Mouse (Mus musculus) liver, embryonic 11.5 days (tissue): ENCODE measurements around the gene Mbd3. TPM values are rescaled to one million over a fixed set of nuclear protein-coding genes. Genes with fewer than 3 reads are reported as not detected.
A peak's percentile ranks its signal among the peaks of the same experiment; 100 is the strongest.

Experiments
- ATAC-seq: fragments of 200-750 bp; cut with Nextera tagmentation; replicated peaks from 2 replicates; pipeline ENCODE4 v1.8.0; 2017; ENCODE audit warnings: moderate number of reproducible peaks, mild to moderate bottlenecking, moderate TSS enrichment, moderate library complexity; ENCODE audit not compliant: low FRiP score
- DNase-seq: peaks from one replicate; pipeline ENCODE4 v3.0.0-alpha.2; 2017; ENCODE audit warnings: low spot score
- H3K27ac ChIP-seq: fragments of 300-500 bp; sonication (generic); 2 replicates; pipeline ENCODE4 v1.5.1; 2014; ENCODE audit warnings: mild to moderate bottlenecking, low read depth, low read length, control low read depth
- H3K27me3 ChIP-seq: fragments of 300-500 bp; sonication (generic); replicated peaks from 2 replicates; pipeline ENCODE4 v1.6.1; 2014; ENCODE audit warnings: low read length, mixed read lengths; ENCODE audit not compliant: control insufficient read depth, insufficient read depth
- H3K36me3 ChIP-seq: fragments of 300-500 bp; sonication (generic); 2 replicates; pipeline ENCODE4 v1.6.1; 2014; ENCODE audit warnings: mild to moderate bottlenecking, low read length, moderate library complexity, mixed read lengths; ENCODE audit not compliant: control insufficient read depth, insufficient read depth
- H3K4me1 ChIP-seq: fragments of 300-500 bp; sonication (generic); replicated peaks from 2 replicates; pipeline ENCODE4 v1.6.1; 2014; ENCODE audit warnings: low read length, mixed read lengths; ENCODE audit not compliant: control insufficient read depth, insufficient read depth
- H3K4me2 ChIP-seq: fragments of 300-500 bp; sonication (generic); 2 replicates; pipeline ENCODE4 v1.6.1; 2014; ENCODE audit warnings: mild to moderate bottlenecking, control low read depth, moderate library complexity
- H3K4me3 ChIP-seq: fragments of 300-500 bp; sonication (generic); 2 replicates; pipeline ENCODE4 v1.5.1; 2014; ENCODE audit warnings: low read depth, low read length, control low read depth
- H3K9ac ChIP-seq: fragments of 300-500 bp; sonication (generic); 2 replicates; pipeline ENCODE4 v1.6.1; 2014; ENCODE audit warnings: low read depth, low read length, control low read depth
- H3K9me3 ChIP-seq: fragments of 300-500 bp; sonication (generic); 2 replicates; pipeline ENCODE4 v1.6.1; 2016; ENCODE audit warnings: low read length, inconsistent platforms, mixed read lengths; ENCODE audit not compliant: control insufficient read depth
- WGBS: fragments of 180-500 bp; shearing (Covaris S2); extraction: QIAGEN DNeasy Blood & Tissue Kit; methylation state at CpG from one replicate; pipeline ENCODE4 v1.1.7; 2014; 5-methylcytosine and 5-hydroxymethylcytosine counted together
- polyA plus RNA-seq: library from polyadenylated mRNA; unstranded; fragments of >200 nt; fragmentation: Nextera tagmentation; extraction: Ambion mirVana; gene quantifications from 2 replicates; pipeline ENCODE4 v1.2.1, GENCODE M21; 2014

Mbd3 gene
- polyA plus RNA-seq, 1 experiment from 2014 or later: 175 TPM

- Histone ChIP-seq H3K9me3 (no peaks in the 10 kb centered on the region), H3K4me2 (no peak overlapping the region), H3K4me1 (peaks cover 20% of the 10 kb centered on the region), H3K36me3 (no peaks in the 10 kb centered on the region), H3K27ac (no peak overlapping the region), H3K27me3 (no peaks in the 10 kb centered on the region; the same call in 1 of the 2 replicates), H3K4me3 (no peak overlapping the region), H3K9ac (no peak overlapping the region)
- DNase-seq (no peak), ATAC-seq (no peak)
- 60% methylated on average over 4 of the region's 4 CpGs for WGBS
Observed at GRCm38 (mm10) chr10:80437973-80438372, 38.6 kb upstream of the Mbd3 start.

GRCm38 (mm10) chr10:80436276-80436675 lies 36.9 kb upstream of the Mbd3 start:
- Histone ChIP-seq H3K36me3 (no peaks in the 10 kb centered on the region), H3K27ac (peak overlapping the region; percentile 28; the same call in 1 of the 2 replicates), H3K9ac (peak overlapping the region; percentile 57; the same call in 1 of the 2 replicates), H3K4me3 (0 out of 2 replicates have a peak overlapping the region, but pooled peaks have one; percentile 1), H3K9me3 (no peaks in the 10 kb centered on the region), H3K4me2 (peak overlapping the region; percentile 42), H3K27me3 (no peaks in the 10 kb centered on the region), H3K4me1 (peaks cover 30% of the 10 kb centered on the region)
- 19% methylated on average over 9 of the region's 9 CpGs for WGBS
- no peak for DNase-seq
- no peak for ATAC-seq

DNA sequence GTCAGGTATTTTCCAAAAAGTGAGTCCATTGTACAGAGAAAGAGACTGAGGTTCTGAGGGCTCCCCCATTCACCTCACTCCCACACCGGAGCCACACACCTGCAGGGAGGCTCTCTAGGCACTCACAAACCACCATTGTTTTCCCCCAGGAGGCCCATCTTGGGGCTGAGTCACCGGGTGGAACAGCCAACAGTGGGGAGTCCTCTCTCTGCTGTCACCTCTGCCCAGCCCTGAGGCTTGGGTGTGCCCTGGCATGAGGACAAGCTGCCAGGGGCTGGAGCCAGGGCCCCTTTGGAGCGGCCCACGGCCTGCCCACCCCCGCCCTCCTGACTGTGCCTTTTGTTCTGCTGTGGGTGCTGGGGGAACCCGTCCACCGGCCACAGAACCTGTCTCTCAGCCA lies 36.4 kb upstream of the Mbd3 start:
- H3K4me2 ChIP-seq: peak overlapping the region; percentile 42
- peak overlapping the region; percentile 28; the same call in 1 of the 2 replicates for H3K27ac ChIP-seq
- H3K27me3 ChIP-seq: no peaks in the 10 kb centered on the region
- peaks cover 3% of the 10 kb centered on the region; the same call in 1 of the 2 replicates for H3K36me3 ChIP-seq
- 0 out of 2 replicates have a peak overlapping the region, but pooled peaks have one; percentile 1 for H3K4me3 ChIP-seq
- peaks cover 34% of the 10 kb centered on the region for H3K4me1 ChIP-seq
- ATAC-seq (peak; percentile 16; the same call in 1 of the 2 replicates), DNase-seq (no peak)
- WGBS: 43% methylated on average over 7 of the region's 7 CpGs
- peak overlapping the region; percentile 57 for H3K9ac ChIP-seq
- H3K9me3 ChIP-seq: no peaks in the 10 kb centered on the region

- peak overlapping the region; percentile 100 for H3K4me3 ChIP-seq
- H3K36me3 ChIP-seq: peaks cover 11% of the 10 kb centered on the region
- no peaks in the 10 kb centered on the region for H3K9me3 ChIP-seq
- 71% methylated on average over 3 of the region's 3 CpGs for WGBS
- H3K9ac ChIP-seq: peak overlapping the region; percentile 46
- H3K27me3 ChIP-seq: no peaks in the 10 kb centered on the region
- DNase-seq: no peak
- peak overlapping the region; percentile 50 for H3K27ac ChIP-seq
- peak overlapping the region; percentile 94 for H3K4me2 ChIP-seq
- no peak for ATAC-seq
- peaks cover 34% of the 10 kb centered on the region for H3K4me1 ChIP-seq
Observed at GRCm38 (mm10) chr10:80434823-80435222, 35.5 kb upstream of the Mbd3 start.

- no peak for DNase-seq
- Histone ChIP-seq H3K27me3 (no peaks in the 10 kb centered on the region), H3K4me1 (peaks cover 34% of the 10 kb centered on the region), H3K4me2 (peak overlapping the region; percentile 94), H3K36me3 (peaks cover 17% of the 10 kb centered on the region), H3K4me3 (peak overlapping the region; percentile 100), H3K9me3 (no peaks in the 10 kb centered on the region), H3K9ac (peak overlapping the region; percentile 46; the same call in 1 of the 2 replicates), H3K27ac (peak overlapping the region; percentile 50)
- ATAC-seq: no peak
- WGBS: 11% methylated on average over 8 of the region's 8 CpGs
Observed at GRCm38 (mm10) chr10:80434233-80434592, 34.9 kb upstream of the Mbd3 start.

DNA sequence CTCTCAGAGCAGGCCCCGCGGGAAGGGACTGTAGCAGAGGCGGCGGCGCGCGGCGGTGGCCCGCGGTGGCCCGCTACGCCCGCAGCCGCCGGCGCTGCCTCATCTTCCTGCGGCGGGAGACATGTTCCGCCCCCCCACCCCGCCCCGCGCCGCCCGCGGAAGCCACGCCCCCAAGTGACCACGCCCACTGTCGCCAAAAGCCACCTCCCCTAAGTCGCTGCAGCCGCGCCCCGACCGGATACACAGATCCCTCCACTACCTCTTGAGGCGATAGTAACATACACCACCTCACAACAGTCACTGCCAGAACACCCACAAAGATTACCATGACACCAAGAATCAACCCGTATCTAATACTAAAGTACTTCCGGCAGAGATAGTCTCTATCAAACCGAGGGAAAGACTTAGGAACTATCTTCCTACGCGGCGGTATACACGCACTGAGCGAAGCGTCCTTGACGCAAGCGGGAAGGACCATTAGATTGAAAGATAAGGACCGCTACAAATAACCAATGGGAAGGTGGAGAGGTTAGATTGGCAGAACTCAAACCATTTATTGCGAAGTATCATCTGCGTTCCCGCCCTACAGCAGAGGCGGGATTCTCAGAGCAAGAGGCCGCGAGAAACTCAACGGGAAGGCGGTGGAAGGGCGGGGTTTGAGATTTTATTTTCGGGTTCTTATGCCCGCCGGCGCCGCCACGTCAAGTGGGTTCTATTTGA lies 34.3 kb upstream of the Mbd3 start, which contains the start of gene Tcf3:
Tcf3 (minus strand) TSS at position 135 of the 720 bp plus-strand sequence.
- WGBS: under 1% methylated on average over 61 of the region's 61 CpGs
- peak; percentile 93 for DNase-seq
- peak within 1 kb of the TSS; percentile 100 for H3K4me3 ChIP-seq
- H3K27me3 ChIP-seq: no peaks in the 10 kb centered on the region
- no peaks in the 10 kb centered on the region for H3K9me3 ChIP-seq
- H3K4me1 ChIP-seq: peaks cover 34% of the 10 kb centered on the region
- peak; percentile 89 for ATAC-seq
- peaks cover 20% of the 10 kb centered on the region for H3K36me3 ChIP-seq
- H3K4me2 ChIP-seq: peak within 1 kb of the TSS; percentile 94
- peak within 1 kb of the TSS; percentile 100 for H3K9ac ChIP-seq
- peak within 1 kb of the TSS; percentile 97 for H3K27ac ChIP-seq

DNA sequence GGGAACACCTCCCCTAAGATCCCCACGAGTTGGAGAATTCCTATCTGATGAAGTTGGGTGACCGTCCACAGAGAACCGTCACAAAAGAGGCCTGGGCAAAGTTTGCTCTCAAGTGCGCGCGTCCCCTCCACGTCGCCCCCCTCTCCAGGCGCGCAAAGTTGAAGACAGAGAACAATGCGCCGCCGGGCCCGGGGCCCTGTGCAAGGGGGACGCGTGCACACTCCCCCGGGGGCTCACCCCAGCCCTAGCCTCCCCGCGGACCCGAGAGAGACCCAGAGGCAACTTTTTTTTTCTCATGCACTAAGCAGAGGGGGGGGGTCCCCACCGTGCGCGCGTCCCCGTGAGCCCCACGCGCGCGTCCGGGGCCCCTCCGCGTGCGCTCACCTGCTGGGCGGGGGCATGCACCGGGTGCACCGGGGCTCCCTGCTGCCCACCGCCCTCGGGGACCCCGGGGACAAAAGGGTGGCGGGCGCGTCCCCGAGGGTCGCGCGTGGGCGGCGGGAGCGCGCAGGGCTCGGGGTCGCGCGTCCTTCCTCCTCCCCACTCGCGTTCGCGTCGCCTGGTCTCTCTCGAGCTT lies 33.7 kb upstream of the Mbd3 start:
- peak overlapping the region; percentile 94 for H3K4me2 ChIP-seq
- peak overlapping the region; percentile 100 for H3K4me3 ChIP-seq
- no peak; the same call in 1 of the 2 replicates for ATAC-seq
- under 1% methylated on average over 60 of the region's 60 CpGs for WGBS
- peak; percentile 67 for DNase-seq
- H3K4me1 ChIP-seq: peaks cover 34% of the 10 kb centered on the region
- no peaks in the 10 kb centered on the region for H3K27me3 ChIP-seq
- H3K9me3 ChIP-seq: no peaks in the 10 kb centered on the region
- peaks cover 26% of the 10 kb centered on the region for H3K36me3 ChIP-seq
- H3K9ac ChIP-seq: peak overlapping the region; percentile 100
- peak overlapping the region; percentile 97 for H3K27ac ChIP-seq

- Histone ChIP-seq H3K4me3 (peak overlapping the region; percentile 100), H3K27me3 (no peaks in the 10 kb centered on the region), H3K9me3 (no peaks in the 10 kb centered on the region), H3K4me1 (peaks cover 34% of the 10 kb centered on the region), H3K9ac (peak overlapping the region; percentile 100), H3K36me3 (peaks cover 33% of the 10 kb centered on the region), H3K4me2 (peak overlapping the region; percentile 94), H3K27ac (peak overlapping the region; percentile 97)
- 5% methylated on average over 4 of the region's 4 CpGs for WGBS
- no peak for ATAC-seq
- DNase-seq: no peak
Observed at GRCm38 (mm10) chr10:80432387-80432785, 33.0 kb upstream of the Mbd3 start.
